Mouse (Mus musculus) thymus, adult 2 months (tissue): ENCODE data around the gene Cog3. TPM values are rescaled to one million over a fixed set of nuclear protein-coding genes. Genes with fewer than 3 reads are reported as not detected.

Experiments used
- DNase-seq: peaks from one replicate; pipeline ENCODE4 v3.0.0; 2021
- H3K27ac ChIP-seq: fragments of 200-500 bp; 2 replicates; pipeline ENCODE4 v1.5.1; 2012; ENCODE audit warnings: low read length, control low read depth; ENCODE audit not compliant: control insufficient read depth, insufficient read depth
- H3K27me3 ChIP-seq: fragments of 200-500 bp; 2 replicates; pipeline ENCODE4 v1.6.1; 2012; ENCODE audit warnings: mild to moderate bottlenecking, low read length, moderate library complexity, mixed read lengths; ENCODE audit not compliant: control insufficient read depth, insufficient read depth
- H3K36me3 ChIP-seq: fragments of 200-500 bp; 2 replicates; pipeline ENCODE4 v1.6.1; 2012; ENCODE audit warnings: mild to moderate bottlenecking, low read length, moderate library complexity; ENCODE audit not compliant: control insufficient read depth, insufficient read depth
- H3K4me1 ChIP-seq: fragments of 200-500 bp; replicated peaks from 2 replicates; pipeline ENCODE4 v1.6.1; 2012; ENCODE audit warnings: low read length; ENCODE audit not compliant: control insufficient read depth, insufficient read depth
- H3K4me3 ChIP-seq: fragments of 200-500 bp; 2 replicates; pipeline ENCODE4 v1.5.1; 2012; ENCODE audit warnings: mild to moderate bottlenecking, low read length, control low read depth, moderate library complexity; ENCODE audit not compliant: control insufficient read depth, insufficient read depth
- CTCF ChIP-seq: fragments of 200-500 bp; IDR thresholded peaks from 2 replicates; pipeline ENCODE4 v1.5.1; 2012; ENCODE audit warnings: mild to moderate bottlenecking, control low read depth, low read length, moderate library complexity, borderline replicate concordance; ENCODE audit not compliant: control insufficient read depth, poor library complexity, insufficient read depth; ENCODE audit errors: extremely low read depth
- POLR2A ChIP-seq: fragments of 200-500 bp; IDR thresholded peaks from 2 replicates; pipeline ENCODE4 v1.6.1; 2012; ENCODE audit warnings: mild to moderate bottlenecking, low read length, control low read depth, moderate library complexity; ENCODE audit not compliant: control insufficient read depth, poor library complexity, insufficient read depth; ENCODE audit errors: extremely low read depth
- WGBS: fragments of 180-500 bp; shearing (Covaris S2); methylation state at CpG from one replicate; pipeline ENCODE4 v1.1.7; 2018; 5-methylcytosine and 5-hydroxymethylcytosine counted together
- polyA plus RNA-seq: library from polyadenylated mRNA; depleted of rRNA; stranded (reverse); fragments of >200 nt; gene quantifications from 2 replicates; pipeline ENCODE4 v1.2.3, GENCODE M21; 2012; rRNA removed

The Cog3 gene
- polyA plus RNA-seq, 1 experiment: 16.2 TPM

DNA sequence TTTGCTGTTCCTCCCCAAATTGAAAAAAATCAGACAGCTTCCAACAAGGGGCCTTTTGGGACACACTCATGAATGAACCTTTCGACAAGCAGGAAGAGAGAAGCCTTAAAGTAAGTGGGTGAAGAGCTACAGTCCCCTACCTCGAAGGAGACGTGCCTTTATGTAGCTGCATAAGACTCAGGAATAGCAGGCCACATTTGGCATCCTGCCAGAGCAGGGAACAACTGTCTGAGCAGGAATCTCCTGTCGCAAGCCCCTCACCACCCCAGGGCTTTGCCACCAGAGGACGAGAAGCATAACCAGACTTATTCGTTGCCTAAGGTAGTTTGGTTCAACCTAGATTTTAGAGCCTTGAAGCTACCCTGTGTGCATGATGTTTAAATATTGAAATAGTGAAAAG lies 78.0 kb downstream of the Cog3 start:
- 78% methylated on average over 6 of the region's 6 CpGs for WGBS
- no peaks in the 10 kb centered on the region for H3K36me3 ChIP-seq
- H3K4me1 ChIP-seq: no peaks in the 10 kb centered on the region
- no peak overlapping the region for H3K27ac ChIP-seq
- no peak overlapping the region for H3K4me3 ChIP-seq
- DNase-seq: no peak
- no peaks in the 10 kb centered on the region for H3K27me3 ChIP-seq
- no peak for TF ChIP-seq POLR2A
- no peak for TF ChIP-seq CTCF

GRCm38 (mm10) chr14:75669085-75669645 lies 85.2 kb downstream of the Cog3 start:
- TF ChIP-seq POLR2A: no peak
- no peaks in the 10 kb centered on the region for H3K36me3 ChIP-seq
- WGBS: 88% methylated on average over 1 of the region's 1 CpGs
- H3K27ac ChIP-seq: no peak overlapping the region
- no peaks in the 10 kb centered on the region for H3K27me3 ChIP-seq
- no peak overlapping the region for H3K4me3 ChIP-seq
- no peaks in the 10 kb centered on the region for H3K4me1 ChIP-seq
- no peak for DNase-seq

- H3K27me3 ChIP-seq: no peaks in the 10 kb centered on the region
- no peak for DNase-seq
- no peaks in the 10 kb centered on the region for H3K36me3 ChIP-seq
- no peak for TF ChIP-seq CTCF
- no peak for TF ChIP-seq POLR2A
- whole genome bisulfite sequencing: 89% methylated on average over 2 of the region's 2 CpGs
- no peaks in the 10 kb centered on the region for H3K4me1 ChIP-seq
- no peak overlapping the region for H3K27ac ChIP-seq
- H3K4me3 ChIP-seq: no peak overlapping the region
These were observed 88.7 kb downstream of the Cog3 start for GRCm38 (mm10) chr14:75665430-75666180.

- DNase-seq: no peak
- Histone ChIP-seq H3K36me3 (no peaks in the 10 kb centered on the region), H3K27me3 (no peaks in the 10 kb centered on the region), H3K4me1 (no peaks in the 10 kb centered on the region), H3K4me3 (no peak overlapping the region), H3K27ac (no peak overlapping the region)
- WGBS: 92% methylated on average over 8 of the region's 8 CpGs
- TF ChIP-seq CTCF (no peak), POLR2A (no peak)
These were observed 92.8 kb downstream of the Cog3 start for GRCm38 (mm10) chr14:75661548-75661947.

GRCm38 (mm10) chr14:75660936-75661335 lies 93.4 kb downstream of the Cog3 start:
- Histone ChIP-seq H3K4me3 (no peak overlapping the region), H3K27me3 (no peaks in the 10 kb centered on the region), H3K36me3 (no peaks in the 10 kb centered on the region), H3K27ac (no peak overlapping the region), H3K4me1 (no peaks in the 10 kb centered on the region)
- no peak for DNase-seq
- 88% methylated on average over 6 of the region's 6 CpGs for WGBS
- TF ChIP-seq CTCF (no peak), POLR2A (no peak)

Other genes with a start within 250 kb of the Cog3 start
- gene Spert, start 161.4 kb downstream of the Cog3 start, polyA plus RNA-seq: 0.09 and 0.58 TPM in 2 replicates
- not detected in 2 replicates for gene Erich6b, start 112.3 kb downstream of the Cog3 start, polyA plus RNA-seq
- gene Slc25a30, start 32.5 kb upstream of the Cog3 start, polyA plus RNA-seq: 10.9 and 15.7 TPM in 2 replicates
- gene Tpt1, start 90.6 kb upstream of the Cog3 start, polyA plus RNA-seq: 2,302 and 2,614 TPM in 2 replicates
- gene Kctd4, start 200.5 kb upstream of the Cog3 start, polyA plus RNA-seq: 0.23 and 0.40 TPM in 2 replicates